Mouse (Mus musculus) stomach, postnatal 0 days (tissue): ENCODE measurements around the gene Retreg1.

ENCODE experiments used
- CTCF ChIP-seq: IDR thresholded peaks from 2 replicates; pipeline ENCODE4 v1.5.1; 2016; ENCODE audit warnings: antibody characterized with exemption, low read depth, mild to moderate bottlenecking, moderate library complexity
- EP300 ChIP-seq: optimal IDR thresholded peaks from 2 replicates; pipeline ENCODE3; 2016; ENCODE audit warnings: antibody characterized with exemption

DNA sequence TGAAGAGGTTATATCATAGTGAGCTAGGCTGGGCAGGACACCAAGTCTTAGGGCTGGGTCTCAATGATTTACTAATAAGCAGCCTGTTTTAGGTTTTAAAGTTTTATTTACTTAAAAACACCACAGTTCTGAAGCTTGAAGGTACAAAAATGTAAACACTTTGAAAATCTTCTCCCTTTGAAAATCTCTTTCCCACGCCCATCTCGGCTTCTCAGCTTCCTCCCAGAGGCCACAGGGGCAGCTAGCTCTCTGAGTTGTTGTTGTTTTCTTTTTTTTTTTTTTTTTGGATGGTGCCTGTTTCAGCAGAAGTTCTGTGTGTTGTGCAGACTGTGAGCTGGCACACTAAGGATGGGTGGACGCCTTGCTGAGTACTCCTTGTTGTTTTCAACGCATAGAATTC lies 1.8 kb downstream of the Retreg1 start:
- TF ChIP-seq CTCF (no peak), EP300 (no peak)
